Comparison of ENCODE assay signal across 20 mouse cellular contexts in the genomic region with DNA sequence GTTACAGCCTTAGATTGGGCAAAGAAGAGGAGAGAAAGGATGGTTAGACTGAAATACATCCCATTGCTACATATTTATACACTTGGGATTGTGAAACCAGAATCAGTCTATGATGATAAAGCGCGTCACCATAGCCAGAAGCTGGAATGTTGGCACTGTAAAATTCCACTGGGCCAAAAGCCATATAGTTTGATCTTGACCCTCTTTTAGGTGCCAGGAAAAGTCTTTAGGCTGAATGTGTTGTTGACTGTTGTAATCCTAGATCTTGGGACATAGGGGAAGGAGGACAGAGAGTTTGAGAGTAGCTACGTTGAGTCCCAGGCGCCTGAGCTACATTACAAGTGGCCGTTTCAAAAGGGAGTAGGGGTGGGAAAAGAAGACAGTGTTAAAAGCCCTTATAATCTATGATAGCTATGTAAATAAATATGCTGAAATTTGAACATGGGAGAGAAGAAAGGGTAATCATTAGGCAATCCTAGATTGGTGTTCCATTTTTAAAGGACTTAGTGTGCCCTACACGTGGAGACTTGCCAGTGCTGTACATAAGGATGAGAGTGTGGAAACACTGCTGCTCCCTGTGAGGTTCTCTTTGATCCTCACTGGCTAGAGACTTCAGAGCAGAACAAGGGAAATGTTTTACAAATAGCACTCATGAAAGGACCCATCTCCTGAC. TPM values are rescaled to one million over a fixed set of nuclear protein-coding genes. Genes with fewer than 3 reads are reported as not detected.
DNase-seq lines count a peak whose midpoint lies in the region; ATAC-seq and TF ChIP-seq lines count a peak whose summit lies in the region.
"Had no signal": no experiment of that assay in that cellular context is flagged by ENCODE, and none has a peak within 500 bp of the region (broad histone marks: within the 10 kb centered on the region; RNA-seq: fewer than 3 reads in every experiment).

No protein-coding gene starts in this region.

- H3K36me3 ChIP-seq in kidney, adult 2 months (ENCODE audit: control insufficient read depth, insufficient read depth, low read length): no peaks in the 10 kb centered on the region
- H3K36me3 ChIP-seq in kidney, embryonic 16.5 days (ENCODE audit: insufficient read depth, low read length): 0 out of 2 replicates have a peak, but pooled peaks cover 7% of the 10 kb centered on the region
- H3K36me3 ChIP-seq: hindbrain, embryonic 13.5 days; intestine, embryonic 15.5 days; stomach, embryonic 15.5 days had no signal

- WGBS in kidney, adult 2 months: 68% methylated on average over 6 of the region's 6 CpGs
- 63% methylated on average over 6 of the region's 6 CpGs for WGBS in kidney, embryonic 16.5 days

- no peaks in the 10 kb centered on the region for H3K9me3 ChIP-seq in kidney, embryonic 16.5 days (ENCODE audit: low read length)
- H3K9me3 ChIP-seq: hindbrain, embryonic 13.5 days; intestine, embryonic 15.5 days; kidney, embryonic 15.5 days; limb, embryonic 10.5 days; stomach, embryonic 15.5 days had no signal

- H3K4me1 ChIP-seq in kidney, adult 2 months (ENCODE audit: control insufficient read depth, insufficient read depth, low read length): no peaks in the 10 kb centered on the region
- H3K4me1 ChIP-seq in kidney, embryonic 16.5 days (ENCODE audit: insufficient read depth, low read length): no peaks in the 10 kb centered on the region
- H3K4me1 ChIP-seq: hindbrain, embryonic 13.5 days; intestine, embryonic 15.5 days; kidney, embryonic 15.5 days; limb, embryonic 10.5 days; stomach, embryonic 15.5 days had no signal

- no peak for TF ChIP-seq POLR2A in kidney, adult 2 months (IDR thresholded peaks at IDR 0.05; ENCODE audit: low read depth, low read length)

- no peaks in the 10 kb centered on the region for H3K27me3 ChIP-seq in kidney, adult 2 months (replicated peaks; ENCODE audit: control insufficient read depth, insufficient read depth, low read length)
- peaks cover 8% of the 10 kb centered on the region; the same call in 1 of the 2 replicates for H3K27me3 ChIP-seq in kidney, embryonic 16.5 days (ENCODE audit: insufficient read depth, low read length)
- H3K27me3 ChIP-seq: intestine, embryonic 15.5 days; stomach, embryonic 15.5 days had no signal

- ATAC-seq in kidney, embryonic 16.5 days (ENCODE audit: low FRiP score, low TSS enrichment): no peak
- no peak for ATAC-seq in monocyte, adult 5-6 weeks (replicated peaks; ENCODE audit: insufficient number of reproducible peaks, low FRiP score, low TSS enrichment, poor library complexity, severe bottlenecking)
- no peak for ATAC-seq in inflammation-experienced regulatory T-cells, adult 6 months
- ATAC-seq: forebrain, embryonic 16.5 days; intestine, embryonic 15.5 days; midbrain, embryonic 16.5 days had no signal

- no peak for TF ChIP-seq CTCF in kidney, adult 2 months (conservative IDR thresholded peaks at IDR 0.05; ENCODE audit: insufficient read depth, insufficient read length, low read depth, low read length)

- no peak overlapping the region for H3K4me2 ChIP-seq in kidney, embryonic 16.5 days (replicated peaks; ENCODE audit: low read depth, low read length)
- H3K4me2 ChIP-seq: hindbrain, embryonic 13.5 days; intestine, embryonic 15.5 days; kidney, embryonic 15.5 days; stomach, embryonic 15.5 days had no signal

- no peak overlapping the region for H3K9ac ChIP-seq in kidney, embryonic 16.5 days (replicated peaks; ENCODE audit: low read length)
- H3K9ac ChIP-seq: hindbrain, embryonic 13.5 days; intestine, embryonic 15.5 days; kidney, embryonic 15.5 days; liver, embryonic 14.5 days; stomach, embryonic 15.5 days had no signal

- H3K27ac ChIP-seq in kidney, adult 2 months (ENCODE audit: insufficient read depth, low read depth, low read length): no peak overlapping the region
- no peak overlapping the region for H3K27ac ChIP-seq in kidney, embryonic 16.5 days (ENCODE audit: low read length)
- H3K27ac ChIP-seq: gastrocnemius, adult 2 months; heart, adult 2 months; hindbrain, embryonic 13.5 days; intestine, embryonic 15.5 days; kidney, embryonic 15.5 days; limb, embryonic 10.5 days; liver, embryonic 14.5 days; stomach, embryonic 15.5 days had no signal

- no peak overlapping the region for H3K4me3 ChIP-seq in kidney, adult 2 months (ENCODE audit: insufficient read depth, low read depth, low read length)
- no peak overlapping the region for H3K4me3 ChIP-seq in kidney, embryonic 16.5 days (ENCODE audit: low read length)
- H3K4me3 ChIP-seq: gastrocnemius, adult 2 months; heart, adult 2 months; hindbrain, embryonic 13.5 days; intestine, embryonic 15.5 days; kidney, embryonic 15.5 days; limb, embryonic 10.5 days; stomach, embryonic 15.5 days had no signal

- DNase-seq in kidney, adult 2 months: peak; percentile 6
- DNase-seq in NIH3T3 (ENCODE audit: low read depth): peak; percentile 87
- DNase-seq in fat pad, adult 2 months (ENCODE audit: extremely low read depth, low read depth, low spot score): peak; percentile 78
- peak; percentile 38 for DNase-seq in lung, postnatal 14 days
- no peak for DNase-seq in thymus, postnatal 14 days
- DNase-seq: cerebellum, postnatal 25 days; gastrocnemius, adult 2 months; heart, adult 2 months; layer of hippocampus, postnatal 36 days had no signal

RNA-seq across cellular contexts. Expression of gene Gdpd2, which starts 42.2 kb away (rescaled TPM):
- polyA plus RNA-seq in kidney, adult 2 months (2012; rRNA removed): 1.1 and 1.3 TPM in 2 replicates
- 2.0 and 2.3 TPM in 2 replicates for polyA plus RNA-seq in kidney, embryonic 16.5 days (2015; fragmentation: Nextera tagmentation; extraction: Ambion mirVana)
- total RNA-seq in monocyte, adult 5-6 weeks (2017): not detected in 3 replicates
- not detected for polyA plus RNA-seq in inflammation-experienced regulatory T-cells, adult 6 months (2017; shearing (Covaris generic))
- total RNA-seq: gastrocnemius, adult 2 months; heart, adult 2 months had no signal
